Mouse (Mus musculus): ENCODE data around the gene Fgfbp3. TPM values are rescaled to one million over a fixed set of nuclear protein-coding genes. Genes with fewer than 3 reads are reported as not detected.
A peak's percentile ranks its signal among the peaks of the same experiment; 100 is the strongest.
"Not testable (repeated sequence)": the region's sequence is repeated elsewhere in the genome, so short reads cannot be mapped to it uniquely, and the experiment has no call there.

Gene Fgfbp3
- polyA plus RNA-seq (2014; fragmentation: Nextera tagmentation; extraction: Ambion mirVana), result 41.8 and 45.9 TPM in 2 replicates

DNA sequence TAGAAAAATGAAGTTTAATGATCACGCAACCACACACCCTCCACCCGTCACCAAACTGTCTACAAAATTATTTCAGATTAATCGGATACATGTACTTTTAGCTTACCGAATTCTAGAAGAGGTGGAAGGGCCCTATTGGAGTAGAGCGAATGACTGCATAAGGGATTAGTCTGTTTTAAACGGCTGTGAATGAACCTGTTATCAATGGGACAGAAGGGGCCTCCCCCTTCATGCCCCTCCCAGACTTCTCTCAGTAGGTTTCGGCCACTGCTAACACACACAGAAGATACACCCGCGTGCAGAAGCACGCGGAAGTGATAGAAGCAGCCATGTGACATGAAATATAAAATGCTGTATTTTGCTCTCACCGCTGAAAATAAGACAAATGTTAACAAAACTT is at the start of gene Fgfbp3:
Gene Fgfbp3, minus strand, starts transcription at position 150 of the 400 bp plus-strand sequence.
- no peaks in the 10 kb centered on the region for H3K27me3 ChIP-seq (ENCODE audit: control insufficient read depth, insufficient read depth, low read length)
- DNase-seq (ENCODE audit: low spot score, missing footprints), result peak; percentile 92
- H3K9ac ChIP-seq (ENCODE audit: low read length), result peak within 1 kb of the TSS; percentile 96
- 7% methylated on average over 12 of the region's 12 CpGs for WGBS
- H3K36me3 ChIP-seq (ENCODE audit: control insufficient read depth, insufficient read depth, low read length), result no peaks in the 10 kb centered on the region
- peak within 1 kb of the TSS; percentile 95 for H3K27ac ChIP-seq (ENCODE audit: low read depth, low read length)
- ATAC-seq (ENCODE audit: low FRiP score), result peak; percentile 74
- H3K4me3 ChIP-seq (ENCODE audit: low read depth, low read length), result peak within 1 kb of the TSS; percentile 90
- H3K4me1 ChIP-seq (ENCODE audit: control insufficient read depth, insufficient read depth, low read length), result peaks cover 9% of the 10 kb centered on the region
- no peaks in the 10 kb centered on the region for H3K9me3 ChIP-seq (ENCODE audit: control insufficient read depth, low read length)
- H3K4me2 ChIP-seq, result peak within 1 kb of the TSS; percentile 72

DNA sequence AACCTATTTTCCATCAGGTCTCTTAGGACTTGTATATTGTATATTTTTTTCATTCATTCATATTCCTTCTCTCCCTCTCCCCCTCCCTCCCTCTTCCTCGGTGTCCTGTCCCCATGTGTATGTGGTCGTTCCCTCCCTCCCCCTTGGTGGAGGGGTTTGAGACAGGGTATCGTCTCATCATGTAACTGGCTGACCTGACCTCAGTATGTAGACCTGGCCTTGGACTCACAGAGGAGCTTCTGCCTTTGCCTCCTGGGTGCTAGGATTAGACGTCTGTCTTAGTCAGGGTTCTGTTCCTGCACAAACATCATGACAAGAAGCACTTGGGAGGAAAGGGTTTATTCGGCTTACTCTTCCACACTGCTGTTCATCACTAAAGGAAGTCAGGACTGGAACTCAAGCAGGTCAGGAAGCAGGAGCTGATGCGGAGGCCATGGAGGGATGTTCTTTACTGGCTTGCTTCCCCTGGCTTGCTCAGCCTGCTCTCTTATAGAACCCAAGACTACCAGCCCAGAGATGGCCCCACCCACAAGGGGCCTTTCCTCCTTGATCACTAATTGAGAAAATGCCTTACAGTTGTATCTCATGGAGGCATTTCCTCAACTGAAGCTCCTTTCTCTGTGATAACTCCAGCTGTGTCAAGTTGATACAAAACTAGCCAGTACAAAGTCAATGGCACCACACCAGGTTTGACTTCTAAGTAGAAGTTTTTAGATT is 43.3 kb upstream of the Fgfbp3 start:
- not testable (repeated sequence) for ATAC-seq (ENCODE audit: low FRiP score); H3K27ac ChIP-seq (ENCODE audit: low read depth, low read length); DNase-seq (ENCODE audit: low spot score, missing footprints); H3K36me3 ChIP-seq (ENCODE audit: control insufficient read depth, insufficient read depth, low read length); H3K9ac ChIP-seq (ENCODE audit: low read length); H3K4me3 ChIP-seq (ENCODE audit: low read depth, low read length); H3K27me3 ChIP-seq (ENCODE audit: control insufficient read depth, insufficient read depth, low read length); H3K9me3 ChIP-seq (ENCODE audit: control insufficient read depth, low read length); H3K4me1 ChIP-seq (ENCODE audit: control insufficient read depth, insufficient read depth, low read length); H3K4me2 ChIP-seq
- 85% methylated on average over 6 of the region's 6 CpGs for WGBS

GRCm38 (mm10) chr19:36961320-36961719 is 41.9 kb upstream of the Fgfbp3 start:
- Histone ChIP-seq H3K4me3 (ENCODE audit: low read depth, low read length) (no peak overlapping the region), H3K9me3 (ENCODE audit: control insufficient read depth, low read length) (no peaks in the 10 kb centered on the region), H3K4me1 (ENCODE audit: control insufficient read depth, insufficient read depth, low read length) (no peaks in the 10 kb centered on the region), H3K27ac (ENCODE audit: low read depth, low read length) (no peak overlapping the region), H3K4me2 (no peak overlapping the region), H3K36me3 (ENCODE audit: control insufficient read depth, insufficient read depth, low read length) (no peaks in the 10 kb centered on the region; the same call in 1 of the 2 replicates), H3K27me3 (ENCODE audit: control insufficient read depth, insufficient read depth, low read length) (no peaks in the 10 kb centered on the region), H3K9ac (ENCODE audit: low read length) (no peak overlapping the region)
- 95% methylated on average over 1 of the region's 1 CpGs for WGBS
- ATAC-seq (ENCODE audit: low FRiP score) (no peak), DNase-seq (ENCODE audit: low spot score, missing footprints) (no peak)

- Histone ChIP-seq H3K36me3 (ENCODE audit: control insufficient read depth, insufficient read depth, low read length) (no peaks in the 10 kb centered on the region), H3K9ac (ENCODE audit: low read length) (no peak overlapping the region), H3K4me1 (ENCODE audit: control insufficient read depth, insufficient read depth, low read length) (no peaks in the 10 kb centered on the region), H3K27me3 (ENCODE audit: control insufficient read depth, insufficient read depth, low read length) (no peaks in the 10 kb centered on the region), H3K4me3 (ENCODE audit: low read depth, low read length) (no peak overlapping the region), H3K27ac (ENCODE audit: low read depth, low read length) (no peak overlapping the region), H3K4me2 (no peak overlapping the region), H3K9me3 (ENCODE audit: control insufficient read depth, low read length) (no peaks in the 10 kb centered on the region)
- 90% methylated on average over 4 of the region's 4 CpGs for WGBS
- DNase-seq (ENCODE audit: low spot score, missing footprints), result no peak
- no peak for ATAC-seq (ENCODE audit: low FRiP score)
Measured at GRCm38 (mm10) chr19:36958331-36958730, 38.9 kb upstream of the Fgfbp3 start.

DNA sequence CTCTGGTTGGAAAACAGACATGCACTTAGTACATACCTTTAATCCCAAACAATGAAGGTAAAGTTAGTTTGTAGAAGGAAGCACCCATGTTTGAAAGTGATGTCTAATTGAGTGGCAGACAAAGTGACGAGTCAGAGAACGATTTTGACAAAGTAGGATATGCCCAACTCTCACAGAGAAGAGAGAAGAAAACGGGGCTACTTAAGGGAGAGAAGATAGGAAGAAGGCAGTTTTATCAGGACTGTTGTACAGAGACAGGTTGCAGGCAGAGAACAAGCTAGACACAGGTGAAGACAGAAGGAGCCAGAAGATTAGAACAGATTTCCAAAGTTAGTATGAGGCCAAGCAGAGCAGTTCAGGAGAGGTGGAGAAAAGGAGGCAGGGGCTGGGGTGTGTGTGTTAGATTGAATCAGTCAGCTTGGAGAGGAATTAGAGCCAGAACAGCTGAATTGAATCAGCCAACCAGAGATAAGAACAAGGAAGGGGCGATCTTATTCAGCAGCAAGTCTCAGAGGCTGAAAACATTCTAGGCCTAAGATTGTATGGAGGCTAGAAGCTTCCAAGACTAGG is 34.3 kb upstream of the Fgfbp3 start:
- no peak overlapping the region for H3K27ac ChIP-seq (ENCODE audit: low read depth, low read length)
- H3K9ac ChIP-seq (ENCODE audit: low read length), result no peak overlapping the region
- ATAC-seq (ENCODE audit: low FRiP score) (no peak), DNase-seq (ENCODE audit: low spot score, missing footprints) (no peak)
- no peaks in the 10 kb centered on the region for H3K9me3 ChIP-seq (ENCODE audit: control insufficient read depth, low read length)
- no peaks in the 10 kb centered on the region for H3K36me3 ChIP-seq (ENCODE audit: control insufficient read depth, insufficient read depth, low read length)
- no peaks in the 10 kb centered on the region for H3K27me3 ChIP-seq (ENCODE audit: control insufficient read depth, insufficient read depth, low read length)
- H3K4me1 ChIP-seq (ENCODE audit: control insufficient read depth, insufficient read depth, low read length), result no peaks in the 10 kb centered on the region
- no peak overlapping the region for H3K4me3 ChIP-seq (ENCODE audit: low read depth, low read length)
- H3K4me2 ChIP-seq, result no peak overlapping the region
- WGBS, result 57% methylated on average over 4 of the region's 4 CpGs

DNA sequence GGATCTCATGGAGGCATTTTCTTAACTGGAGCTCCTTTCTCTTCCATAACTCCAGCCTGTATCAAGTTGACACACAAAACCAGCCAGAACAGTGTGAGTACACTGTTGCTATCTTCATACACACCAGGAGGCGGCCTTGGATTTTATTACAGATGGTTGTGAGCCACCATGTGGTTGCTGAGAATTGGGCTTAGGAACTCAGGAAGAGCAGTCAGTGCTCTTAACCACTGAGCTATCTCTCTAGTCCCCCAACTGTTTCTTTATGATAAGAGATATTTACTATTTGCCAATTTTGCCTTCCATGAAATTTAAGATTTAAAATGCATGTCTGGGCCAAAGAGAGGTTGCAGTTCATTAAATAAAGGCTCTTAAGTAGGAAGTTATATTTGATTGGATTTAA is 20.6 kb upstream of the Fgfbp3 start:
- no peak overlapping the region for H3K27ac ChIP-seq (ENCODE audit: low read depth, low read length)
- H3K4me3 ChIP-seq (ENCODE audit: low read depth, low read length), result no peak overlapping the region
- H3K4me2 ChIP-seq, result no peak overlapping the region
- no peak overlapping the region for H3K9ac ChIP-seq (ENCODE audit: low read length)
- WGBS, result 93% methylated on average over 1 of the region's 1 CpGs
- H3K27me3 ChIP-seq (ENCODE audit: control insufficient read depth, insufficient read depth, low read length), result no peaks in the 10 kb centered on the region
- H3K9me3 ChIP-seq (ENCODE audit: control insufficient read depth, low read length), result no peaks in the 10 kb centered on the region
- no peaks in the 10 kb centered on the region for H3K36me3 ChIP-seq (ENCODE audit: control insufficient read depth, insufficient read depth, low read length)
- no peaks in the 10 kb centered on the region for H3K4me1 ChIP-seq (ENCODE audit: control insufficient read depth, insufficient read depth, low read length)
- no peak for DNase-seq (ENCODE audit: low spot score, missing footprints)
- no peak for ATAC-seq (ENCODE audit: low FRiP score)

DNA sequence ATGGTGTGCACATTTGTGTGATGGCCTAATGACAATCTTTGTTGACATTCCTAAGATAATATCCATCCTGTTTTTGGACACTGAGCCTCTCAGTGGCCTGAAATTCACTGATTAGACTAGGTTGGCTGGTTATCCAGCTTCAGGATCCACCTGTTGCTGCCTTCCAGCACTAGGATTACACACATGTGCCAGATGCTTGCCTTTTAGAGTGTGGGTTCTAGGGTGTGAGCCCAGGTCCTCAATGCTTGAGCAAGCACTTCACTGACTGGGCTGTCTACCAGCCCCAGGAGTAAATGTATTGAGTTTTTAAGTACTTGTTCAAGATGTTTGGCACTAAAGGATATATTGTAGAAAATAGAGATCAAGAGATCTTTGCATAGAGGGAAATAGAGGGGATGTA is 18.6 kb upstream of the Fgfbp3 start:
- no peak overlapping the region for H3K27ac ChIP-seq (ENCODE audit: low read depth, low read length)
- no peaks in the 10 kb centered on the region for H3K27me3 ChIP-seq (ENCODE audit: control insufficient read depth, insufficient read depth, low read length)
- H3K4me2 ChIP-seq, result no peak overlapping the region
- no peak overlapping the region for H3K4me3 ChIP-seq (ENCODE audit: low read depth, low read length)
- H3K9me3 ChIP-seq (ENCODE audit: control insufficient read depth, low read length), result no peaks in the 10 kb centered on the region
- no peaks in the 10 kb centered on the region for H3K36me3 ChIP-seq (ENCODE audit: control insufficient read depth, insufficient read depth, low read length)
- no peaks in the 10 kb centered on the region for H3K4me1 ChIP-seq (ENCODE audit: control insufficient read depth, insufficient read depth, low read length)
- DNase-seq (ENCODE audit: low spot score, missing footprints) (no peak), ATAC-seq (ENCODE audit: low FRiP score) (no peak)
- no peak overlapping the region for H3K9ac ChIP-seq (ENCODE audit: low read length)

- Histone ChIP-seq H3K4me3 (ENCODE audit: low read depth, low read length) (no peak overlapping the region), H3K4me2 (no peak overlapping the region), H3K9me3 (ENCODE audit: control insufficient read depth, low read length) (no peaks in the 10 kb centered on the region), H3K27me3 (ENCODE audit: control insufficient read depth, insufficient read depth, low read length) (no peaks in the 10 kb centered on the region), H3K36me3 (ENCODE audit: control insufficient read depth, insufficient read depth, low read length) (no peaks in the 10 kb centered on the region), H3K9ac (ENCODE audit: low read length) (no peak overlapping the region), H3K4me1 (ENCODE audit: control insufficient read depth, insufficient read depth, low read length) (no peaks in the 10 kb centered on the region), H3K27ac (ENCODE audit: low read depth, low read length) (no peak overlapping the region)
- no peak for ATAC-seq (ENCODE audit: low FRiP score)
- no peak for DNase-seq (ENCODE audit: low spot score, missing footprints)
- WGBS, result 91% methylated on average over 4 of the region's 4 CpGs
Measured at GRCm38 (mm10) chr19:36936285-36936684, 16.9 kb upstream of the Fgfbp3 start.

DNA sequence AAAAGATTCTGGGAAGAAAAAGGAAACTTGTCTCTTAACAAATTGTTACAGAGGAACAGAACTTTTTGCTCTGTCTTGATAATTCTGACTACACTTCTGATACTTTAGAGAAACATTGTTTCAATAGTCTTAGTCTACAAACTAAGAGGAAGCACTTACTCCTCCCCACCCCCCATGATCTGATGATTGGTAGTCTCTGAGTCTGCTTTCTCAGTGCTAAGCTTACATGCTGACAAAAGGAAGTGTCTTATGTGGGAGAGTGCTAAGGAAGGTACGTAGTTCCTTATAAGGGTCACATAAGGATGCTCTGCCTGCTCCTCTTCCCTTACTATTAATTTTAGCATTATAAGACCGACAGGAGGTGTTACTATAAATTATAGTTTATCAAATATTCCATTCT is 13.2 kb upstream of the Fgfbp3 start:
- Histone ChIP-seq H3K4me3 (ENCODE audit: low read depth, low read length) (no peak overlapping the region), H3K4me1 (ENCODE audit: control insufficient read depth, insufficient read depth, low read length) (no peaks in the 10 kb centered on the region), H3K36me3 (ENCODE audit: control insufficient read depth, insufficient read depth, low read length) (no peaks in the 10 kb centered on the region), H3K27me3 (ENCODE audit: control insufficient read depth, insufficient read depth, low read length) (no peaks in the 10 kb centered on the region), H3K27ac (ENCODE audit: low read depth, low read length) (no peak overlapping the region), H3K4me2 (no peak overlapping the region), H3K9ac (ENCODE audit: low read length) (no peak overlapping the region), H3K9me3 (ENCODE audit: control insufficient read depth, low read length) (no peaks in the 10 kb centered on the region)
- no peak for DNase-seq (ENCODE audit: low spot score, missing footprints)
- ATAC-seq (ENCODE audit: low FRiP score), result no peak
- WGBS, result 93% methylated on average over 2 of the region's 2 CpGs

Data from midbrain, embryonic 11.5 days (tissue).